Mouse (Mus musculus) MEL (cell line): Measurements from ENCODE around the gene Rin2. TPM values are rescaled to one million over a fixed set of nuclear protein-coding genes. Genes with fewer than 3 reads are reported as not detected.

Experiments used
- DNase-seq: peaks from one replicate; pipeline ENCODE4 v3.0.0; 2011; ENCODE audit warnings: low read depth, low spot score
- H3K27ac ChIP-seq: 2 replicates; pipeline ENCODE4 v1.5.1; 2012; ENCODE audit warnings: low read depth, mild to moderate bottlenecking, control low read depth, low read length, moderate library complexity; ENCODE audit not compliant: control insufficient read depth
- H3K27me3 ChIP-seq, 2 experiments: fragments of 150-350 bp in 1 of 2; sonication (generic) in 1 of 2; 2 replicates each; pipeline ENCODE4 v1.6.1; 2012; ENCODE audit warnings: low read length in 2 of 2, mild to moderate bottlenecking in 2 of 2, improper control_type of control experiment in 1 of 2, moderate library complexity in 1 of 2; ENCODE audit not compliant: insufficient read depth in 2 of 2, control insufficient read depth in 1 of 2
- H3K36me3 ChIP-seq, 2 experiments: 2 replicates each; pipeline ENCODE4 v1.6.1; 2012 to 2014; ENCODE audit warnings: low read length in 2 of 2, improper control_type of control experiment in 1 of 2, inconsistent platforms in 1 of 2, mild to moderate bottlenecking in 1 of 2; ENCODE audit not compliant: insufficient read depth in 2 of 2, control insufficient read depth in 1 of 2
- H3K4me1 ChIP-seq, 2 experiments: fragments of 150-350 bp in 1 of 2; sonication (generic) in 1 of 2; 2 replicates each; pipeline ENCODE4 v1.6.1; 2012; ENCODE audit warnings: low read length in 2 of 2, improper control_type of control experiment in 1 of 2, mild to moderate bottlenecking in 1 of 2; ENCODE audit not compliant: insufficient read depth in 2 of 2, control insufficient read depth in 1 of 2
- H3K4me3 ChIP-seq, 2 experiments: fragments of 150-350 bp in 1 of 2; sonication (generic) in 1 of 2; 2 replicates each; pipeline ENCODE4 v1.5.1; 2012; ENCODE audit warnings: low read depth in 2 of 2, low read length in 2 of 2, mild to moderate bottlenecking in 2 of 2, moderate library complexity in 2 of 2, control low read depth in 1 of 2, improper control_type of control experiment in 1 of 2; ENCODE audit not compliant: control insufficient read depth in 1 of 2, insufficient read depth in 1 of 2
- H3K79me2 ChIP-seq: 2 replicates; pipeline ENCODE4 v1.6.1; 2012; ENCODE audit warnings: mild to moderate bottlenecking, low read length, moderate library complexity; ENCODE audit not compliant: control insufficient read depth, poor library complexity, insufficient read depth
- H3K9ac ChIP-seq: 2 replicates; pipeline ENCODE4 v1.6.1; 2012; ENCODE audit warnings: low read depth, mild to moderate bottlenecking, control low read depth, low read length, moderate library complexity; ENCODE audit not compliant: control insufficient read depth, poor library complexity, severe bottlenecking
- H3K9me3 ChIP-seq: fragments of 150-350 bp; sonication (generic); replicated peaks from 2 replicates; pipeline ENCODE4 v1.6.1; 2012; ENCODE audit warnings: mild to moderate bottlenecking, low read length, improper control_type of control experiment, moderate library complexity; ENCODE audit not compliant: insufficient read depth
- BHLHE40 ChIP-seq: IDR thresholded peaks from 2 replicates; pipeline ENCODE4 v1.6.1; 2012; ENCODE audit warnings: low read depth, mild to moderate bottlenecking, inconsistent platforms, low read length, improper control_type of control experiment, borderline replicate concordance
- CHD1 ChIP-seq: IDR thresholded peaks from 2 replicates; pipeline ENCODE4 v1.6.1; 2012; ENCODE audit warnings: low read depth, mild to moderate bottlenecking, inconsistent platforms, low read length, improper control_type of control experiment
- ELF1 ChIP-seq: IDR thresholded peaks from 2 replicates; pipeline ENCODE4 v1.6.1; 2014; ENCODE audit warnings: low read depth, mild to moderate bottlenecking, inconsistent platforms, low read length, improper control_type of control experiment, moderate library complexity
- EP300 ChIP-seq, 2 experiments: IDR thresholded peaks; 2 replicates each; pipeline ENCODE4 v1.6.1; 2011; ENCODE audit warnings: improper control_type of control experiment in 2 of 2, low read length in 2 of 2, low read depth in 1 of 2, mild to moderate bottlenecking in 1 of 2
- ETS1 ChIP-seq: IDR thresholded peaks from 2 replicates; pipeline ENCODE4 v1.6.1; 2012; ENCODE audit warnings: low read depth, mild to moderate bottlenecking, inconsistent platforms, low read length, improper control_type of control experiment, moderate library complexity
- GABPA ChIP-seq: IDR thresholded peaks from 2 replicates; pipeline ENCODE4 v1.6.1; 2012; ENCODE audit warnings: low read depth, mild to moderate bottlenecking, inconsistent platforms, low read length, improper control_type of control experiment, moderate library complexity
- GATA1 ChIP-seq: IDR thresholded peaks from 2 replicates; pipeline ENCODE4 v1.6.1; 2011; ENCODE audit warnings: low read depth, low read length, improper control_type of control experiment
- MAFK ChIP-seq: IDR thresholded peaks from 2 replicates; pipeline ENCODE4 v1.6.1; 2011; ENCODE audit warnings: low read depth, mild to moderate bottlenecking, low read length, improper control_type of control experiment, borderline replicate concordance
- MAX ChIP-seq: IDR thresholded peaks from 2 replicates; pipeline ENCODE4 v1.6.1; 2011; ENCODE audit warnings: low read length, improper control_type of control experiment
- MXI1 ChIP-seq: IDR thresholded peaks from 2 replicates; pipeline ENCODE4 v1.6.1; 2011; ENCODE audit warnings: mild to moderate bottlenecking, low read depth, low read length, improper control_type of control experiment
- MYC ChIP-seq: IDR thresholded peaks from 2 replicates; pipeline ENCODE4 v1.6.1; 2011; ENCODE audit warnings: low read depth, mild to moderate bottlenecking, low read length, improper control_type of control experiment, moderate library complexity
- NELFE ChIP-seq: IDR thresholded peaks from 2 replicates; pipeline ENCODE4 v1.6.1; 2011; ENCODE audit warnings: low read depth, low read length, improper control_type of control experiment
- POLR2A ChIP-seq, 2 experiments: IDR thresholded peaks; 2 replicates each; pipeline ENCODE4 v1.6.1; 2011 to 2012; ENCODE audit warnings: low read length in 2 of 2, mild to moderate bottlenecking in 2 of 2, control low read depth in 1 of 2, improper control_type of control experiment in 1 of 2, low read depth in 1 of 2, moderate library complexity in 1 of 2; ENCODE audit not compliant: control insufficient read depth in 1 of 2, insufficient read depth in 1 of 2, poor library complexity in 1 of 2
- POLR2AphosphoS2 ChIP-seq: IDR thresholded peaks from 2 replicates; pipeline ENCODE4 v1.6.1; 2011; ENCODE audit warnings: low read length, improper control_type of control experiment
- POLR2AphosphoS5 ChIP-seq: IDR thresholded peaks from 2 replicates; pipeline ENCODE4 v1.6.1; 2012; ENCODE audit warnings: low read depth, borderline replicate concordance, mild to moderate bottlenecking, inconsistent platforms, low read length, moderate library complexity, mixed read lengths
- RCOR1 ChIP-seq: IDR thresholded peaks from 2 replicates; pipeline ENCODE4 v1.6.1; 2012; ENCODE audit warnings: low read depth, mild to moderate bottlenecking, inconsistent platforms, low read length, improper control_type of control experiment
- SIN3A ChIP-seq: IDR thresholded peaks from 2 replicates; pipeline ENCODE4 v1.6.1; 2012; ENCODE audit warnings: low read length, improper control_type of control experiment, inconsistent platforms
- SMC3 ChIP-seq: IDR thresholded peaks from 2 replicates; pipeline ENCODE4 v1.6.1; 2011; ENCODE audit warnings: low read depth, low read length, improper control_type of control experiment
- UBTF ChIP-seq: IDR thresholded peaks from 2 replicates; pipeline ENCODE4 v1.6.1; 2012; ENCODE audit warnings: low read depth, mild to moderate bottlenecking, inconsistent platforms, low read length, improper control_type of control experiment, moderate library complexity, borderline replicate concordance; ENCODE audit not compliant: insufficient read depth
- USF2 ChIP-seq, 2 experiments: IDR thresholded peaks; 2 replicates each; pipeline ENCODE4 v1.6.1; 2011 to 2012; ENCODE audit warnings: improper control_type of control experiment in 2 of 2, low read length in 2 of 2, borderline replicate concordance in 1 of 2, inconsistent platforms in 1 of 2, low read depth in 1 of 2, mild to moderate bottlenecking in 1 of 2; ENCODE audit not compliant: insufficient read depth in 1 of 2
- ZKSCAN1 ChIP-seq: IDR thresholded peaks from 2 replicates; pipeline ENCODE4 v1.6.1; 2012; ENCODE audit warnings: low read depth, mild to moderate bottlenecking, inconsistent platforms, low read length, improper control_type of control experiment, moderate library complexity
- polyA plus RNA-seq, 2 experiments: library from polyadenylated mRNA; stranded (reverse) in 1 of 2; unstranded in 1 of 2; fragments of >175 nt in 1 of 2; fragments of >200 nt in 1 of 2; gene quantifications; 2 replicates each; pipeline versions ENCODE4 v1.2.1 to v1.2.4; 2012; ENCODE audit warnings: low replicate concordance in 2 of 2, low read depth in 1 of 2; ENCODE audit not compliant: insufficient read length in 2 of 2, insufficient read depth in 1 of 2, missing spikeins in 1 of 2
- total RNA-seq: library from RNA; depleted of rRNA; stranded (reverse); fragments of 300-350 nt; gene quantifications from 2 replicates; pipeline ENCODE4 v1.2.3, GENCODE M21; 2012

Rin2 gene
- total and polyA plus RNA-seq, 3 experiments: 0.01 TPM; not detected in 2

DNA sequence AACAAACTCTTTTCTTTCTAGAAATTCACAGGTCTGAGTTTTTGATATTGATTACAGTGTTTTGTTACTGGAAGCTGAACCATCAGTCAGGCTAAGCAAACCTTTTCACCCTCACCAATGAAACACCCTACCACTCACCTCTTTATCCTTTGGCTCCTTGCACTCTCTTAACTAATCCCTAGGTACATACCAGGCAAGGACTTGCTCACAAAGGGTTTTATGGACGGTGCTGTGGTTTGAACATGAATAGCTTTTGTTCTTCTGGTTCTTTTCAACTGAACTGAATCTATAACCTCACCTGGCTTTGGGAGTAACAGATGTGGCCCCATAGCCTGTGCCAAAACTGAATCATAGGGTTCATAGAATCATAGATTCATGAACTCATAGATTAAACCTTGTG lies 71.4 kb downstream of the Rin2 start:
- Histone ChIP-seq H3K27ac (no peak overlapping the region), H3K4me3 (no peak overlapping the region), H3K79me2 (no peaks in the 10 kb centered on the region), H3K36me3 (no peaks in the 10 kb centered on the region), H3K4me1 (no peaks in the 10 kb centered on the region), H3K9ac (no peak overlapping the region), H3K27me3 (no peaks in the 10 kb centered on the region), H3K9me3 (no peaks in the 10 kb centered on the region)
- no peak for DNase-seq
- no peak for TF ChIP-seq MXI1

DNA sequence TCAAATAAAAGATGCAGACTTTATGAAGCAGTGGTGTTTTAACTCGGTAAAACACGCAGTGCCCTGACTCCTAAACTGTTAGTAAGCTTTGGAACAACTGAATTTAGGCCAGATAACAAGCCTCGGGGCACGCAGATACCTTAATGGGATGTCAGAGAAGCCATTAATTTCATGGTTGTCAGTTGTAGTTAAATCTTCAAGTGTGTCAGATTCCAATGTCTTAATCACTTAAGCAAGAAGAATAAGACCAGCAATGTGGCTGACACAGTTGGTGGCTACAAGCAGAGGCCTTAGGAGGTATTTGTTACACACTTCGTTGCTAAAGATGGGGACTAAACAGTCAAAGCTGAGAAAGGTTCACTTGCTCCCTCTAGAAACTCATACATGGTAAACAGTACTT lies 74.6 kb downstream of the Rin2 start:
- H3K4me1 ChIP-seq: no peaks in the 10 kb centered on the region
- no peak for DNase-seq
- H3K9me3 ChIP-seq: no peaks in the 10 kb centered on the region
- H3K79me2 ChIP-seq: no peaks in the 10 kb centered on the region
- no peaks in the 10 kb centered on the region for H3K27me3 ChIP-seq
- no peak overlapping the region for H3K4me3 ChIP-seq
- no peak for TF ChIP-seq USF2 (IDR thresholded peaks at IDR 0.05; ENCODE audit: borderline replicate concordance in 1 of 2, insufficient read depth in 1 of 2, low read depth in 1 of 2, low read length in 2 of 2)
- no peak for TF ChIP-seq POLR2AphosphoS5
- no peak for TF ChIP-seq EP300 (IDR thresholded peaks at IDR 0.05; ENCODE audit: low read depth in 1 of 2, low read length in 2 of 2)
- no peak for TF ChIP-seq GATA1
- TF ChIP-seq MXI1: no peak
- no peak for TF ChIP-seq GABPA
- no peak for TF ChIP-seq ETS1
- no peak for TF ChIP-seq UBTF
- TF ChIP-seq MAX: no peak
- no peak for TF ChIP-seq MAFK
- no peak for TF ChIP-seq BHLHE40
- TF ChIP-seq ZKSCAN1: no peak
- TF ChIP-seq POLR2AphosphoS2: no peak
- no peak for TF ChIP-seq CHD1
- no peak for TF ChIP-seq POLR2A (IDR thresholded peaks at IDR 0.05; ENCODE audit: control insufficient read depth in 1 of 2, insufficient read depth in 1 of 2, low read depth in 1 of 2, low read length in 2 of 2, poor library complexity in 1 of 2)
- no peak for TF ChIP-seq NELFE
- no peak overlapping the region for H3K27ac ChIP-seq
- H3K36me3 ChIP-seq: no peaks in the 10 kb centered on the region
- no peak overlapping the region for H3K9ac ChIP-seq

DNA sequence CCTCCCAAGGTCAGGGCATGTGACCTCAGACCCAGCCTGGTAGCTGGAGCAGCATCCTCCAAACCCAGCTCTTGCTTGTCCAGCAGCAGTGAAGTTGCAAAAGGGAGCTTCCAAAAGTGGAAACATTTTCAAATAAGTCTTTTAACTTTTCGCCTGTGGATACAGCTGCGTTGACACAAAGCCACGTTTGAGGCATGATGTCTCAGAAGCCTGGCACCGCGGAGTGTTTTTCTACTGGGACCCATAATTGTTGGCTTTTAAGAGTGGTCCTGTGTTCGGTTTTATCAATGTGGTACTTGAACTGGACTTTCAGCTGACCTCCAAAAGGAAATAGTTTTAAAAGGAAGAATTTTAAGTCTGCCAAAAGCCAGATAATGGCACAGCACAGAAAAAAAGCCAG lies 77.6 kb downstream of the Rin2 start:
- no peak for TF ChIP-seq SIN3A
- TF ChIP-seq SMC3: no peak
- TF ChIP-seq RCOR1: no peak
- TF ChIP-seq POLR2AphosphoS2: no peak
- no peak for TF ChIP-seq MAFK
- TF ChIP-seq UBTF: no peak
- TF ChIP-seq ELF1: no peak
- TF ChIP-seq MYC: no peak
- TF ChIP-seq CHD1: no peak
- H3K27ac ChIP-seq: no peak overlapping the region
- no peaks in the 10 kb centered on the region for H3K4me1 ChIP-seq
- no peak overlapping the region for H3K9ac ChIP-seq
- H3K36me3 ChIP-seq: no peaks in the 10 kb centered on the region
- no peaks in the 10 kb centered on the region for H3K9me3 ChIP-seq
- no peaks in the 10 kb centered on the region for H3K27me3 ChIP-seq
- DNase-seq: no peak
- H3K79me2 ChIP-seq: no peaks in the 10 kb centered on the region
- no peak overlapping the region for H3K4me3 ChIP-seq
